Mouse (Mus musculus) heart, embryonic 12.5 days (tissue): ENCODE results near the gene Adgrd1. TPM values are rescaled to one million over a fixed set of nuclear protein-coding genes. Genes with fewer than 3 reads are reported as not detected.

Source experiments
- ATAC-seq: fragments of 200-750 bp; cut with Nextera tagmentation; 2 replicates; pipeline ENCODE4 v1.8.0; 2017; ENCODE audit warnings: moderate TSS enrichment, moderate library complexity; ENCODE audit not compliant: insufficient number of reproducible peaks, low FRiP score
- H3K27ac ChIP-seq: fragments of 300-500 bp; sonication (generic); 2 replicates; pipeline ENCODE4 v1.5.1; 2016; ENCODE audit warnings: mild to moderate bottlenecking, moderate library complexity; ENCODE audit not compliant: poor library complexity, severe bottlenecking
- H3K27me3 ChIP-seq: fragments of 300-500 bp; sonication (generic); replicated peaks from 2 replicates; pipeline ENCODE4 v1.6.1; 2016; ENCODE audit warnings: mild to moderate bottlenecking, moderate library complexity
- H3K36me3 ChIP-seq: fragments of 300-500 bp; sonication (generic); 2 replicates; pipeline ENCODE4 v1.6.1; 2016; ENCODE audit warnings: mild to moderate bottlenecking, moderate library complexity
- H3K4me1 ChIP-seq: fragments of 300-500 bp; sonication (generic); replicated peaks from 2 replicates; pipeline ENCODE4 v1.6.1; 2016; ENCODE audit warnings: mild to moderate bottlenecking
- H3K4me2 ChIP-seq: fragments of 300-500 bp; sonication (generic); 2 replicates; pipeline ENCODE4 v1.6.1; 2016; ENCODE audit warnings: mild to moderate bottlenecking, moderate library complexity
- H3K4me3 ChIP-seq: fragments of 300-500 bp; sonication (generic); 2 replicates; pipeline ENCODE4 v1.5.1; 2016; ENCODE audit warnings: mild to moderate bottlenecking
- H3K9ac ChIP-seq: fragments of 300-500 bp; sonication (generic); 2 replicates; pipeline ENCODE4 v1.6.1; 2016; ENCODE audit warnings: mild to moderate bottlenecking, moderate library complexity
- H3K9me3 ChIP-seq: fragments of 300-500 bp; sonication (generic); replicated peaks from 2 replicates; pipeline ENCODE4 v1.6.1; 2016; ENCODE audit warnings: mild to moderate bottlenecking, moderate library complexity
- WGBS: fragments of 180-500 bp; shearing (Covaris S2); methylation state at CpG from one replicate; pipeline ENCODE4 v1.1.7; 2016; 5-methylcytosine and 5-hydroxymethylcytosine counted together
- polyA plus RNA-seq: library from polyadenylated mRNA; unstranded; fragments of >200 nt; fragmentation: Nextera tagmentation; extraction: Ambion mirVana; gene quantifications from 2 replicates; pipeline ENCODE4 v1.2.1, GENCODE M21; 2016

Gene Adgrd1
- polyA plus RNA-seq, 1 experiment from 2014 or later: 0.31 TPM

DNA sequence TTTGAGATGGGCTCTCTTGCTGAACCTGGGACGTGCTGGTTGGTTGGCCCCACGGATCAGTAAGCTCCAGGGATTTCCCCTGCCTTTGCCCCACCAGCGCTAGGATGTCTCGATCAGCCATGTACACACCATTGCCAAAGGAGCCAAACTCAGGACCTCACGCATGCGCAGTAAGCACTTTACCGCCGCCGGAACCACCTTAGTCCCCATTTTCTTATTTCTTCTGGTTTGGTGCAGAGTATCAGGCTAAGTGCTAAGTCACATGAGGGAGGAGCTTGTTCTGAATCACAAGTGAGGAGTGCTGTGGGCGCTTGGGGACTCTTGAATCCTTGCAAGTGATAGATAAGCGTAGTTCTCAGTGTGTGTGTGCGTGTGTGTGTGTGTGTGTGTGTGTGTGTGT lies 31.2 kb upstream of the Adgrd1 start:
- no peak for ATAC-seq
- Histone ChIP-seq H3K4me2 (no peak overlapping the region), H3K4me1 (peaks cover 5% of the 10 kb centered on the region; the same call in 1 of the 2 replicates), H3K27ac (no peak overlapping the region), H3K27me3 (peaks cover 30% of the 10 kb centered on the region), H3K4me3 (no peak overlapping the region), H3K9me3 (no peaks in the 10 kb centered on the region), H3K9ac (no peak overlapping the region), H3K36me3 (no peaks in the 10 kb centered on the region)
- WGBS: 68% methylated on average over 12 of the region's 12 CpGs

DNA sequence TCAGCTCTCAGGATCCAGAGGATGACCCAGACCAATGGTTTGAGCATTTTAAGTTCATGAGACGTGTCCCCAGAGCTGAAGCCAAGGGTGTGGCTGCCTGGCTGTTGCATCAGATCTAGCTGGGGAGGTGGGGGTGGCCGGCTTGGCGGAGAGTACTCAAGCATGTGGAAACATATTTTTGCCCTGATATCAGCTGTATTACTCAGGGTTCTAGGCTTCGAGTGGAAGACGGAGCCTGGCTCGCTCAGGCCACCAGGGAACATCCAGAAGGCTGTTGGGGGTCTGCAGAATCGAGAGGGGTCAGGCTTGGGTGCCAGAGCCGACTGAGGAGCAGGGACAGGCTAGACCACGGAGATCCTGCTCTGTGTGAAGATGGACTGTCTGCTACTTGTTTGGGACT lies 30.6 kb upstream of the Adgrd1 start:
- no peaks in the 10 kb centered on the region for H3K9me3 ChIP-seq
- H3K27ac ChIP-seq: no peak overlapping the region
- peaks cover 23% of the 10 kb centered on the region for H3K27me3 ChIP-seq
- no peak overlapping the region for H3K9ac ChIP-seq
- no peaks in the 10 kb centered on the region for H3K36me3 ChIP-seq
- no peak overlapping the region for H3K4me3 ChIP-seq
- no peak overlapping the region for H3K4me2 ChIP-seq
- no peak for ATAC-seq
- peaks cover 5% of the 10 kb centered on the region; the same call in 1 of the 2 replicates for H3K4me1 ChIP-seq
- 65% methylated on average over 9 of the region's 9 CpGs for WGBS

DNA sequence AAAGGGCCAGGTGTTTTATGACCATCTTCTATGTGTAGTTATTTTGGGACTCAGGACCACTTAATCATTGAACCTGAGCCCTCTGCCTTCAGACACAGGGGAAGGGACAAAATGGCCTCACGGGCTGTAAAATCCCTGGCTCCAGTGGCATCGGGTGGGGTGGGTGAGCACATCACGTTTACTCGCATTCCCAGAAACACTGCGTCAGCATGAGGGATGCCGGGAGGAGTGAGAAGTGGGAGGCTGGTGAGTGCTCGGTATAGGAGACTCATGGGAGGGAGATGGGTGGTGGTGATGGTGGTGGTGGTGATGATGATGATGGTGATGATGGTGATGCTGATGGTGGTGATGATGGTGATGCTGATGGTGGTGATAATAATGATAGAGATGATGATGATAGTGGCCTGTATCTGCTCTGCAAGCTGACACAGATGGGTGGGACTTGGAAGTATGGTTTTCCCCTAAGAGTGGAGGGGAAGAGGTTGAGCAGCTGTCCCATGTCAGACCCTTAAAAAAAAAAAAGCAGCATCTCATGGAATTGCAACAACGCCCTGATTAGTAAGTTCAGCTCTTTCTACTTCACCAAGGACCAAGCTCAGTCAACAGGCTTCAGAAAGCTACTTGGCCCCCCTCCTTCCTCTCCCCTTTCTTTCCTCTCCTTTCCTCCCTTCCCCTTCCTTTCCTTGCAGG lies 29.9 kb upstream of the Adgrd1 start:
- 75% methylated on average over 8 of the region's 8 CpGs for WGBS
- no peak overlapping the region for H3K27ac ChIP-seq
- no peaks in the 10 kb centered on the region for H3K9me3 ChIP-seq
- no peaks in the 10 kb centered on the region for H3K36me3 ChIP-seq
- no peak overlapping the region for H3K4me3 ChIP-seq
- peaks cover 5% of the 10 kb centered on the region; the same call in 1 of the 2 replicates for H3K4me1 ChIP-seq
- no peak for ATAC-seq
- no peak overlapping the region for H3K9ac ChIP-seq
- peaks cover 24% of the 10 kb centered on the region for H3K27me3 ChIP-seq
- no peak overlapping the region for H3K4me2 ChIP-seq

DNA sequence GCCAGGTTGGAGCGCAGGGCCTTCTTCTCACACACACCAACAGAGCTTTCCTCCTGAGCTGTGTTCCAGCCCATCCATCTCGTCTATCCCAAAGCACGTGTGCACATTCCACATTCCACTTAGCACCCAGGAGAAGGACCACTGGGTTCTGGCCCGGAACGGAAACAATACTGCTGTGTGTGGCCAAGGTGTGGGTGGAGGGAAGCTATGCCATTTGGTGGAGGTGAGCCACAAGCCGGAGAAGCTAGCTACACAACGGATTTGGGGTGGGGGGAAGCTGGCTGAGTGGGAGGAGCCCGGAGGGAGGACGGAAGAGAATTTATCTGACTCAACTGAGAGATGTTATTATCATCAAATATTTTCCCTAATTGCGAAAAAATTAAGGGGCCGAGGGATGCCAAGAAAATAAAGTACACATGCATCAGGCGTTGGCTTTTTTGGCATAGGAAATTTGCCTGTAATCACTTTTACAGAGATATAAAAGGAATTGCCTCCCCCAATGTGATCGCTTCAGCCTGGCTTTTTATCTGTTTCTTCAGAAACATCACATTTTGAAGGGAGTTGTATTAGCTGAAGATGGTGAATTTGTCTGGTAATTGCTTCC lies 29.2 kb upstream of the Adgrd1 start:
- Histone ChIP-seq H3K4me3 (no peak overlapping the region), H3K9me3 (no peaks in the 10 kb centered on the region), H3K27me3 (peaks cover 17% of the 10 kb centered on the region), H3K4me1 (peaks cover 5% of the 10 kb centered on the region; the same call in 1 of the 2 replicates), H3K9ac (no peak overlapping the region), H3K27ac (no peak overlapping the region), H3K36me3 (no peaks in the 10 kb centered on the region), H3K4me2 (no peak overlapping the region)
- WGBS: 56% methylated on average over 13 of the region's 13 CpGs
- ATAC-seq: no peak

DNA sequence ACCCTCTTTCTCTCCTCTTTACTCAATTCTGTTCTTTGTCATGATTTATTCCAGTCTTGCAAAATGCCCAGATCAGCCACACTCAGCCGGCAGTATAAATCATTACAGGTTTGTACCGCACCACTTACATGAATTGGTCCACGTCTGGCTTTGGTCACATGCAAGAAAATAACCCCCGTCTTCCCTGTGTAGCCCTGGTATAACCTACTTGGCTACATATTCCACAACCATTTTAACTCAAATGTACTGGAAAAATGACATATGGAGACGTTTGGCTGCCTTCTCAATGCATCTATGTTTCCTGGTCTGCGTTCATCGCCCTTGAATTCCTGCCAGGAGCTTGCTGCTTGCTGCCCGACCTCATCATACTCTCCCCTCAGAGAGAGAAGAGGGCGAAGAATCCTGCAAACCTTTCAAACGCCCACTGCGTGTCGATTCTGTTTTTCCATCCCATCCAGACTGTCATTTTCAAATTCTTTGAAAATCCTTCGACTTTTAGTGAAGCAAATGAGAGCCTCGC lies 24.7 kb upstream of the Adgrd1 start:
- H3K27ac ChIP-seq: no peak overlapping the region
- ATAC-seq: no peak
- no peak overlapping the region for H3K4me3 ChIP-seq
- no peaks in the 10 kb centered on the region for H3K36me3 ChIP-seq
- H3K27me3 ChIP-seq: peaks cover 5% of the 10 kb centered on the region
- no peaks in the 10 kb centered on the region for H3K4me1 ChIP-seq
- H3K9me3 ChIP-seq: no peaks in the 10 kb centered on the region
- H3K4me2 ChIP-seq: no peak overlapping the region
- no peak overlapping the region for H3K9ac ChIP-seq
- 79% methylated on average over 14 of the region's 14 CpGs for WGBS

DNA sequence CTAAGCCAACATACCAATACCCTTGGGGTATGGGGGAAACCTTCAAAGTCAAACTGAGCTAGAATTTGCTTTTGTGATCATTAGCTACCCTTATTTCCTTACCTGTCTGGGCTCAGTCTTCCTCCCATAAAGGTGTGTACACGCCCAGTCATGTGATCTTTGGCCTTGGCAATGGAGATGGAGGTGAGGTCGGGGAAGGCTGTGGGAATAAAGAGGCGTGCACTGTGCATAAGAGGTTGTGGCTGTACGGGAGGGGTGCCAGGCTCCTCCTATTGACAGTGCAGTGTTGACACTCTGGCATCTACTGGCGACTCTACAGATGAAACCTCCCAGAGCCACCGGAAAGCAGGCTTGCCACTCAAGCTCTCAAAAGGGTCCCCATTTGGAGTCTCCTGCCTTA lies 23.1 kb upstream of the Adgrd1 start:
- H3K9ac ChIP-seq: no peak overlapping the region
- H3K4me1 ChIP-seq: no peaks in the 10 kb centered on the region
- H3K27me3 ChIP-seq: peaks cover 5% of the 10 kb centered on the region
- H3K4me3 ChIP-seq: no peak overlapping the region
- 53% methylated on average over 6 of the region's 6 CpGs for WGBS
- no peak overlapping the region for H3K4me2 ChIP-seq
- H3K9me3 ChIP-seq: no peaks in the 10 kb centered on the region
- H3K36me3 ChIP-seq: no peaks in the 10 kb centered on the region
- no peak for ATAC-seq
- no peak overlapping the region for H3K27ac ChIP-seq

DNA sequence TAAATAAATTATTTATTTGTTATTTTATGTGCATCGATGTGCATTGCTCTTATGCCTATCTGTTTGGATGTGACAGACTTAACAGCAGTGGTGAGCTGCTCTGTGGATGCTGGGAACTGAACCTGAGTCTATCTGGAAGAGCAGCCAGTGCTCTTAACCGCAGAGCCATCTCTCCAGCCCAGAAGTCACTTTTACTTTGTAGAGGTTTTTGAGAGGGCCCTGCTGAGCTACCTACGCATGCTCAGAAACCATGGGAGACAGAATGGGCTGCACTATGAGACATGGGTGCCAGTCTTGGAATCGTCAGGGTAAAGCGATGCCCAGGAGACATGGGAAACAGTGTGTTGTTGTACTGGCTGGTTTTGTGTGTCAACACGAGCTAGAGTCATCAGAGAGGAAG lies 20.5 kb upstream of the Adgrd1 start:
- Histone ChIP-seq H3K4me2 (no peak overlapping the region), H3K9ac (no peak overlapping the region), H3K9me3 (no peaks in the 10 kb centered on the region), H3K27ac (no peak overlapping the region), H3K4me1 (no peaks in the 10 kb centered on the region), H3K27me3 (peaks cover 3% of the 10 kb centered on the region), H3K4me3 (no peak overlapping the region), H3K36me3 (no peaks in the 10 kb centered on the region)
- WGBS: 83% methylated on average over 6 of the region's 6 CpGs
- ATAC-seq: no peak

DNA sequence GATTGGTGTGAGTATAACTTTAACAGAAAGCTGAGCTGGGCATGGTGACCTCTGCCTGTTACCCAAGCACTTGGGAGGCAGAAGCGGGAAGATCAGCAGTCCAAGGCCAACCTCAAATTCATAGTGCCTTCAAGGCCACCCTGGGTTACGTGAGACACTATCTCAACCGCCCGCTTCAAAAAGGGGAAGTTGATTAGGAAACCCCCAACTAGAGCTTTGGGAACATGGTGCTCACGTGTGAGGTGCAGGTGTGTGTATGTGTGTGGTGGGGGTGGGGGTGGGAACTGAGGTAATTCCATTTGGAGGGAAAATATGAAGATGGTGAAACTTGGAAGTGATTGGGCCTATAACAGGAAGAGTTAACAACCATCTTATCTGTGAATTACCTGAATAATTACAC lies 19.3 kb upstream of the Adgrd1 start:
- Histone ChIP-seq H3K27ac (no peak overlapping the region), H3K27me3 (no peaks in the 10 kb centered on the region), H3K36me3 (no peaks in the 10 kb centered on the region), H3K4me2 (no peak overlapping the region), H3K4me3 (no peak overlapping the region), H3K4me1 (no peaks in the 10 kb centered on the region), H3K9me3 (no peaks in the 10 kb centered on the region), H3K9ac (no peak overlapping the region)
- 85% methylated on average over 5 of the region's 5 CpGs for WGBS
- no peak for ATAC-seq

DNA sequence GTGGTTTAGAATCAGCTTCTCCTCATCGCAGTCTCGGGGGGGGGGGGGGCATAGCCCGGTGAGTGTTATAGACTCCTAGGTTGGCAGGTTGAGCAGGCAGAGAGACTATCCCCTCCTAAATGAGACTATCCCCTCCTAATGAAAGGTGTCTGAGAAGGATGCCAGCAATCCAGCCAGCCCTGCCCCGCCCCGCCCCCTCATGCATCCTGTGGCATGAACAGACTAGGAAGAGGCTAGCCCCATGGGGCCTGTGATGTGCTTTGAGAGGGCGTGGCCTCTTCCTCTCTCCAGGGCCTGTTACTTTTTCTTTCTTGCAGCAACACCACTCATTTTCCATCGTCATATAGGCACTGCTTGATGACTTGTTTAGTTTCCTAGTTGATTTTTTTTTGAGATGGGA lies 15.0 kb upstream of the Adgrd1 start:
- no peaks in the 10 kb centered on the region for H3K4me1 ChIP-seq
- H3K27ac ChIP-seq: no peak overlapping the region
- H3K9ac ChIP-seq: no peak overlapping the region
- 76% methylated on average over 7 of the region's 7 CpGs for WGBS
- H3K4me3 ChIP-seq: no peak overlapping the region
- H3K9me3 ChIP-seq: no peaks in the 10 kb centered on the region
- H3K4me2 ChIP-seq: no peak overlapping the region
- H3K36me3 ChIP-seq: no peaks in the 10 kb centered on the region
- ATAC-seq: no peak
- no peaks in the 10 kb centered on the region for H3K27me3 ChIP-seq

DNA sequence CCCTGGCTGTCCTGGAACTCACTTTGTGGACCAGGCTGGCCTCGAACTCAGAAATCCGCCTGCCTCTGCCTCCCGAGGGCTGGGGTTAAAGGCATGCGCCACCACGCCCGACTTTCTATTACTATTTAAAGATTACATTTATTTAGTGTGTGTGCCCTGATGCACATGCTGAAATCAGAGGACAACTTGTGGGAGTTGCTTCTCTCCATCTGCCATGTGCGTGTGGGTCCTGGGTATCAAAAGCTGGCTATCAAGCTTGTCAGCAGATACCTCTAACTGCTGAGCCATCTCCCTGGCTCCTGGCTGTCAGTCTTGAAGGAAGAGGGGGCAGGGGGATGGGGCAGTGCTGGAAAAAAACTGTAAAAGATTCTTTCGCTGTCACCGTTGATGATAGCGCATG lies 11.4 kb upstream of the Adgrd1 start:
- H3K4me1 ChIP-seq: no peaks in the 10 kb centered on the region
- H3K27me3 ChIP-seq: no peaks in the 10 kb centered on the region
- H3K4me2 ChIP-seq: no peak overlapping the region
- H3K27ac ChIP-seq: no peak overlapping the region
- no peaks in the 10 kb centered on the region for H3K9me3 ChIP-seq
- no peaks in the 10 kb centered on the region for H3K36me3 ChIP-seq
- WGBS: 73% methylated on average over 10 of the region's 10 CpGs
- no peak overlapping the region for H3K4me3 ChIP-seq
- H3K9ac ChIP-seq: no peak overlapping the region
- ATAC-seq: no peak

DNA sequence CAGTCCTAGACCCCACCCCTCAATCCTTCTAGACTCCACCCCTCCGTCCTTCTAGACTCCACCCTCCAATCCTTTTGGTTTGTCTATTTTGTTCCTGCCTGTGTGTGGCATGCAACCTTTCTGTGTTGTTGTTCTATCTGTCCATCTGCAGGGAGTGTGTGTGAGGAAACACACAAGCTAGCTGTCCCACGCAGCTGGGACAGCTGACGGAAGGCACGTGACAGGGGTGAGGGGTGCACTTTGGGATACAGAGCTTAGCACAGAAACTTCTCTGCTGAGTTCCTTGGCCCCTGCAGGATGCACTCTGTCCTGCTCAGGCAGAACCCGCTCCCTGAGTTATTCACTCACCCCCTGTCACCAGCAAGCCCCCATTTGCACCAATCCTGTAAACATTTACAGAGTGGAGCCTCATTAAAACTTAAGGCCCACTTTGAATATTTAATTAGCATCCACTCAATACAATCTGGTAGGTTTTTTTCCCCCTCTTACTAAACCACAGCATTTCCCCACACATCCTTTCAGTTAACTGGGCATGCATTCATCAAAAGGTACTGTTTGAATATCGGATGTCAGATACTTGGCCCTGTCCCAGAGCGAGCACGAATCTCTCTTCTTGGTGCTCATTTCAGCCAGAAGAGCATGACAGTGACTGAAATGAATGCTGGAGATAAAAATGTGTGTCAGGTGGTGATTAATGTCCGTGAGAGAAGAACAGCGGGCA lies 4.0 kb upstream of the Adgrd1 start:
- ATAC-seq: no peak
- 65% methylated on average over 10 of the region's 10 CpGs for WGBS

More for the DNA sequence above, 4.0 kb upstream of the Adgrd1 start:
- Histone ChIP-seq H3K9ac (no peak overlapping the region), H3K27me3 (no peaks in the 10 kb centered on the region), H3K4me2 (no peak overlapping the region), H3K36me3 (no peaks in the 10 kb centered on the region), H3K9me3 (no peaks in the 10 kb centered on the region), H3K27ac (no peak overlapping the region), H3K4me1 (peaks cover 8% of the 10 kb centered on the region; the same call in 1 of the 2 replicates), H3K4me3 (no peak overlapping the region)
